Mouse (Mus musculus) olfactory bulb, adult 2 months (tissue): ENCODE results near the gene Uri1.

Source experiments
- CTCF ChIP-seq: fragments of 200-500 bp; IDR thresholded peaks from 2 replicates; pipeline ENCODE4 v1.5.1; 2012; ENCODE audit warnings: low read depth, mild to moderate bottlenecking, low read length, moderate library complexity; ENCODE audit not compliant: insufficient read depth
- POLR2A ChIP-seq: fragments of 200-500 bp; IDR thresholded peaks from 2 replicates; pipeline ENCODE4 v1.6.1; 2012; ENCODE audit warnings: mild to moderate bottlenecking, low read depth, low read length, moderate library complexity; ENCODE audit not compliant: insufficient read depth

DNA sequence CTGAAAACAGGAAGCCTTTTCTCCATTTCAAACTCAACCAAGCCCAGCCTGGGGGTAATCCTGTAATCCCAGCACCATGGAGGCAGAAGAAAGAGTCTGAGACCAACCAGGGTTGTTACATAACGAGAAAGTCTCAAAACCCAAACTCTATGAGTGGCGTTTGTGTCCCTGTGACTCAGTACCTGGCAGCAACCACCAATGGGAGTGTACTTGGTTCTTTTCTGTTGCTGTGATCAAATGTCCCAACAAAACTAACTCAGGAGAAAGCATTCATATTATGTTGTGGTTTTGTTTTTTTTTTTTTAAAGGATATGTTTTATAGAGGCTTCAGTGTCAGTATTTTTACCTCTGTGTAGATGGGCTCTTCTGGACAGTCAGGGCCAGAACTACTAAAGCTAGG lies 47.3 kb upstream of the Uri1 start:
- TF ChIP-seq CTCF (no peak), POLR2A (no peak)
